Mouse (Mus musculus) splenic B cell, adult 2 months (primary cell): ENCODE data around the gene Map3k12.

Experiments used
- DNase-seq: peaks from one replicate; pipeline ENCODE4 v3.0.0-alpha.2; 2011; ENCODE audit warnings: low read depth, low spot score
- H3K27me3 ChIP-seq: 2 replicates; pipeline ENCODE4 v1.6.1; 2012; ENCODE audit warnings: mild to moderate bottlenecking, low read length, moderate library complexity, mixed read lengths; ENCODE audit not compliant: control insufficient read depth, poor library complexity, insufficient read depth, severe bottlenecking
- H3K36me3 ChIP-seq: 2 replicates; pipeline ENCODE4 v1.6.1; 2012; ENCODE audit warnings: mild to moderate bottlenecking, low read length, moderate library complexity, mixed read lengths; ENCODE audit not compliant: control insufficient read depth, poor library complexity, insufficient read depth, severe bottlenecking

The Map3k12 gene

GRCm38 (mm10) chr15:102501084-102501814 lies 15.6 kb downstream of the Map3k12 start:
- DNase-seq = no peak
- Histone ChIP-seq H3K27me3 (no peaks in the 10 kb centered on the region), H3K36me3 (peaks cover 6% of the 10 kb centered on the region)

- peaks cover 6% of the 10 kb centered on the region for H3K36me3 ChIP-seq
- H3K27me3 ChIP-seq = no peaks in the 10 kb centered on the region
- no peak for DNase-seq
These were observed 16.4 kb downstream of the Map3k12 start for GRCm38 (mm10) chr15:102500479-102500878.

- Histone ChIP-seq H3K27me3 (no peaks in the 10 kb centered on the region), H3K36me3 (peaks cover 6% of the 10 kb centered on the region)
- DNase-seq = no peak
These were observed 17.0 kb downstream of the Map3k12 start for GRCm38 (mm10) chr15:102499851-102500250.

GRCm38 (mm10) chr15:102499370-102499769 lies 17.5 kb downstream of the Map3k12 start:
- H3K27me3 ChIP-seq = no peaks in the 10 kb centered on the region
- peak; percentile 40 for DNase-seq

GRCm38 (mm10) chr15:102498322-102498721 lies 18.5 kb downstream of the Map3k12 start:
- Histone ChIP-seq H3K36me3 (peaks cover 5% of the 10 kb centered on the region), H3K27me3 (no peaks in the 10 kb centered on the region)
- no peak for DNase-seq

More at GRCm38 (mm10) chr15:102499370-102499769, 17.5 kb downstream of the Map3k12 start:
- peaks cover 6% of the 10 kb centered on the region for H3K36me3 ChIP-seq

GRCm38 (mm10) chr15:102487664-102488063 lies 29.2 kb downstream of the Map3k12 start:
- Histone ChIP-seq H3K36me3 (peaks cover 35% of the 10 kb centered on the region), H3K27me3 (no peaks in the 10 kb centered on the region)
- no peak for DNase-seq

- H3K27me3 ChIP-seq = no peaks in the 10 kb centered on the region
- no peak for DNase-seq
These were observed 31.0 kb downstream of the Map3k12 start for GRCm38 (mm10) chr15:102485853-102486252.

GRCm38 (mm10) chr15:102483136-102483535 lies 33.7 kb downstream of the Map3k12 start:
- H3K36me3 ChIP-seq = peaks cover 27% of the 10 kb centered on the region
- H3K27me3 ChIP-seq = no peaks in the 10 kb centered on the region
- no peak for DNase-seq

More at GRCm38 (mm10) chr15:102485853-102486252, 31.0 kb downstream of the Map3k12 start:
- peaks cover 32% of the 10 kb centered on the region for H3K36me3 ChIP-seq

- peaks cover 13% of the 10 kb centered on the region for H3K36me3 ChIP-seq
- H3K27me3 ChIP-seq = no peaks in the 10 kb centered on the region
- no peak for DNase-seq
These were observed 42.3 kb downstream of the Map3k12 start for GRCm38 (mm10) chr15:102474520-102474919.

- Histone ChIP-seq H3K27me3 (no peaks in the 10 kb centered on the region), H3K36me3 (peaks cover 10% of the 10 kb centered on the region)
- DNase-seq = no peak
These were observed 43.6 kb downstream of the Map3k12 start for GRCm38 (mm10) chr15:102473246-102473645.

- no peak for DNase-seq
- Histone ChIP-seq H3K36me3 (peaks cover 10% of the 10 kb centered on the region), H3K27me3 (no peaks in the 10 kb centered on the region)
These were observed 45.1 kb downstream of the Map3k12 start for GRCm38 (mm10) chr15:102471727-102472126.

- DNase-seq = no peak
- no peaks in the 10 kb centered on the region for H3K27me3 ChIP-seq
- H3K36me3 ChIP-seq = peaks cover 10% of the 10 kb centered on the region
These were observed 45.6 kb downstream of the Map3k12 start for GRCm38 (mm10) chr15:102471295-102471645.

GRCm38 (mm10) chr15:102470605-102471294 lies 46.1 kb downstream of the Map3k12 start:
- Histone ChIP-seq H3K27me3 (no peaks in the 10 kb centered on the region), H3K36me3 (peaks cover 8% of the 10 kb centered on the region)
- peak; percentile 83 for DNase-seq

- DNase-seq = peak; percentile 98
- Histone ChIP-seq H3K27me3 (no peaks in the 10 kb centered on the region), H3K36me3 (peaks cover 6% of the 10 kb centered on the region)
These were observed 46.7 kb downstream of the Map3k12 start, which contains the start of gene Pcbp2 for GRCm38 (mm10) chr15:102470183-102470604. Gene Pcbp2, plus strand, starts transcription at chr15:102470539.

GRCm38 (mm10) chr15:102468675-102469370 lies 48.0 kb downstream of the Map3k12 start:
- no peaks in the 10 kb centered on the region for H3K27me3 ChIP-seq
- H3K36me3 ChIP-seq = no peaks in the 10 kb centered on the region
- DNase-seq = no peak
